Mouse (Mus musculus) midbrain, embryonic 11.5 days (tissue): ENCODE measurements around the gene Cobl. TPM values are rescaled to one million over a fixed set of nuclear protein-coding genes. Genes with fewer than 3 reads are reported as not detected.

Experiments
- ATAC-seq: fragments of 200-750 bp; cut with Nextera tagmentation; 2 replicates; pipeline ENCODE4 v1.8.0; 2017; ENCODE audit warnings: moderate TSS enrichment, moderate library complexity; ENCODE audit not compliant: low FRiP score
- DNase-seq: peaks from one replicate; pipeline ENCODE4 v3.0.0; 2015; ENCODE audit warnings: low spot score; ENCODE audit errors: missing footprints
- H3K27ac ChIP-seq: fragments of 300-500 bp; sonication (generic); 2 replicates; pipeline ENCODE4 v1.5.1; 2014; ENCODE audit warnings: low read depth, low read length
- H3K27me3 ChIP-seq: fragments of 300-500 bp; sonication (generic); 2 replicates; pipeline ENCODE4 v1.6.1; 2014; ENCODE audit warnings: mild to moderate bottlenecking, low read length, moderate library complexity, mixed read lengths; ENCODE audit not compliant: control insufficient read depth, insufficient read depth
- H3K36me3 ChIP-seq: fragments of 300-500 bp; sonication (generic); 2 replicates; pipeline ENCODE4 v1.6.1; 2014; ENCODE audit warnings: mild to moderate bottlenecking, low read length, moderate library complexity, mixed read lengths; ENCODE audit not compliant: control insufficient read depth, insufficient read depth
- H3K4me1 ChIP-seq: fragments of 300-500 bp; sonication (generic); 2 replicates; pipeline ENCODE4 v1.6.1; 2014; ENCODE audit warnings: low read length; ENCODE audit not compliant: control insufficient read depth, insufficient read depth
- H3K4me2 ChIP-seq: fragments of 300-500 bp; sonication (generic); 2 replicates; pipeline ENCODE4 v1.6.1; 2014; ENCODE audit warnings: mild to moderate bottlenecking, moderate library complexity
- H3K4me3 ChIP-seq: fragments of 300-500 bp; sonication (generic); 2 replicates; pipeline ENCODE4 v1.5.1; 2014; ENCODE audit warnings: low read depth, low read length
- H3K9ac ChIP-seq: fragments of 300-500 bp; sonication (generic); 2 replicates; pipeline ENCODE4 v1.6.1; 2014; ENCODE audit warnings: low read length
- H3K9me3 ChIP-seq: fragments of 300-500 bp; sonication (generic); 2 replicates; pipeline ENCODE4 v1.6.1; 2016; ENCODE audit warnings: low read length; ENCODE audit not compliant: control insufficient read depth
- WGBS: fragments of 180-500 bp; shearing (Covaris S2); extraction: QIAGEN DNeasy Blood & Tissue Kit; methylation state at CpG from one replicate; pipeline ENCODE4 v1.1.7; 2014; 5-methylcytosine and 5-hydroxymethylcytosine counted together
- polyA plus RNA-seq: library from polyadenylated mRNA; unstranded; fragments of >200 nt; fragmentation: Nextera tagmentation; extraction: Ambion mirVana; gene quantifications from 2 replicates; pipeline ENCODE4 v1.2.1, GENCODE M21; 2014

The Cobl gene
- polyA plus RNA-seq, 1 experiment from 2014 or later, result 3.4 TPM

GRCm38 (mm10) chr11:12384826-12385225 is 79.9 kb downstream of the Cobl start:
- H3K9ac ChIP-seq, result no peak overlapping the region
- ATAC-seq (no peak), DNase-seq (peak; percentile 68)
- H3K27me3 ChIP-seq, result no peaks in the 10 kb centered on the region
- no peak overlapping the region for H3K4me2 ChIP-seq
- H3K4me3 ChIP-seq, result no peak overlapping the region
- H3K27ac ChIP-seq, result no peak overlapping the region
- H3K36me3 ChIP-seq, result no peaks in the 10 kb centered on the region
- H3K4me1 ChIP-seq, result peaks cover 2% of the 10 kb centered on the region; the same call in 1 of the 2 replicates
- 79% methylated on average over 2 of the region's 2 CpGs for WGBS
- no peaks in the 10 kb centered on the region for H3K9me3 ChIP-seq

DNA sequence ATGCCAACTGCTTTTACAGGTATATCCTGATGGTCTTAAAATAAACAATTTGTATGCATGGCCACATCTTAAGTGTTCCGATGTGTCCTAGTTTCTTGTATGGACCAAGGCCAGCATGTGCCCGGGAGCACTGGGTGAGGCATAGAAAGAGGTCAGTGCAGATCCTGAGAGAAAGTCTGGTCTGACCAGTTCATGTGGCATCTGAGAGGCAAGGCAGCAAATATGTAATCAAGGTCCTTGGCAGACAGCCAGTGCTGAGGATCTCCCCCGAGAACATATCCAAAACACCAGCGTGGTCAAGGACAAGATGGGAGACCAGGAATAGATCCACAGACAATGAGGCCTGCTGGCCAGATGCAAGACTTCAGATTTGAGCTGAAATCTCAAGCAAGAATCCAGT is 81.8 kb downstream of the Cobl start:
- H3K27ac ChIP-seq, result no peak overlapping the region
- H3K36me3 ChIP-seq, result no peaks in the 10 kb centered on the region
- H3K9ac ChIP-seq, result no peak overlapping the region
- H3K4me3 ChIP-seq, result no peak overlapping the region
- ATAC-seq, result no peak
- no peaks in the 10 kb centered on the region for H3K9me3 ChIP-seq
- H3K4me1 ChIP-seq, result peaks cover 2% of the 10 kb centered on the region; the same call in 1 of the 2 replicates
- no peak for DNase-seq
- 89% methylated on average over 4 of the region's 4 CpGs for WGBS
- H3K27me3 ChIP-seq, result no peaks in the 10 kb centered on the region
- H3K4me2 ChIP-seq, result no peak overlapping the region

- Histone ChIP-seq H3K27me3 (no peaks in the 10 kb centered on the region), H3K4me2 (no peak overlapping the region), H3K4me1 (peaks cover 6% of the 10 kb centered on the region; the same call in 1 of the 2 replicates), H3K9ac (no peak overlapping the region), H3K9me3 (no peaks in the 10 kb centered on the region), H3K27ac (no peak overlapping the region), H3K4me3 (no peak overlapping the region), H3K36me3 (no peaks in the 10 kb centered on the region)
- ATAC-seq (no peak), DNase-seq (peak; percentile 53)
- 28% methylated on average over 3 of the region's 3 CpGs for WGBS
Observed at GRCm38 (mm10) chr11:12381096-12381495, 83.7 kb downstream of the Cobl start.

- H3K4me3 ChIP-seq, result no peak overlapping the region
- 13% methylated on average over 3 of the region's 3 CpGs for WGBS
- H3K9ac ChIP-seq, result no peak overlapping the region
- DNase-seq (peak; percentile 90), ATAC-seq (peak; percentile 88)
- H3K27ac ChIP-seq, result no peak overlapping the region
- no peak overlapping the region for H3K4me2 ChIP-seq
- H3K4me1 ChIP-seq, result peaks cover 8% of the 10 kb centered on the region; the same call in 1 of the 2 replicates
- H3K9me3 ChIP-seq, result no peaks in the 10 kb centered on the region
- H3K27me3 ChIP-seq, result no peaks in the 10 kb centered on the region
- no peaks in the 10 kb centered on the region for H3K36me3 ChIP-seq
Observed at GRCm38 (mm10) chr11:12376628-12377027, 88.1 kb downstream of the Cobl start.

GRCm38 (mm10) chr11:12373106-12374098 is 91.4 kb downstream of the Cobl start:
- DNase-seq (peak; percentile 97), ATAC-seq (peak; percentile 85)
- H3K4me3 ChIP-seq, result no peak overlapping the region
- no peaks in the 10 kb centered on the region for H3K27me3 ChIP-seq
- H3K36me3 ChIP-seq, result no peaks in the 10 kb centered on the region
- H3K9ac ChIP-seq, result no peak overlapping the region
- no peak overlapping the region for H3K4me2 ChIP-seq
- 28% methylated on average over 12 of the region's 12 CpGs for WGBS
- no peaks in the 10 kb centered on the region for H3K9me3 ChIP-seq
- H3K4me1 ChIP-seq, result peaks cover 13% of the 10 kb centered on the region
- no peak overlapping the region for H3K27ac ChIP-seq

DNA sequence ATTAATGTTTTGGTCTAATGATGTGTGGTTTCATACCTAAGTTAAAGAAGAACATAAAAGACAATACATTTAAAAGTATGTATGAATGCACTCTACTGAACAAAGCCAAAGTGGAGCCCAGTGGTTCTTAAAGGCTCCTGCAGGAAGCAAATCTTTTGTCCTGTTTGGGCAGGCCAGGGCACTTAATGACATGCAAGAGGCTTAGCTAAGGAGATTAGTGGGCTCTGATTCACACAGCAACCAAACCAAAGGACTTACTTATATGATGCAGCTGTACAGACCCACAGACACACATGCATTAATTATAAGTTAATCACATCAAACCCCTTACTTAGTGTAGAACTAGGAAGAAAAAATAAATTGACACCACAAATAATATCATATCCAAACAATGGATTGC is 93.8 kb downstream of the Cobl start:
- Histone ChIP-seq H3K9me3 (no peaks in the 10 kb centered on the region), H3K4me2 (no peak overlapping the region), H3K4me1 (peaks cover 10% of the 10 kb centered on the region), H3K9ac (no peak overlapping the region), H3K36me3 (no peaks in the 10 kb centered on the region), H3K27me3 (no peaks in the 10 kb centered on the region), H3K4me3 (no peak overlapping the region), H3K27ac (no peak overlapping the region)
- peak; percentile 89 for DNase-seq
- peak; percentile 81 for ATAC-seq

GRCm38 (mm10) chr11:12367426-12368178 is 97.2 kb downstream of the Cobl start:
- H3K4me3 ChIP-seq, result no peak overlapping the region
- WGBS, result 46% methylated on average over 5 of the region's 5 CpGs
- no peak overlapping the region for H3K4me2 ChIP-seq
- DNase-seq (no peak), ATAC-seq (no peak)
- no peaks in the 10 kb centered on the region for H3K36me3 ChIP-seq
- no peaks in the 10 kb centered on the region for H3K27me3 ChIP-seq
- H3K9me3 ChIP-seq, result no peaks in the 10 kb centered on the region
- H3K9ac ChIP-seq, result no peak overlapping the region
- peaks cover 9% of the 10 kb centered on the region for H3K4me1 ChIP-seq
- no peak overlapping the region for H3K27ac ChIP-seq

GRCm38 (mm10) chr11:12359336-12360000 is 105.3 kb downstream of the Cobl start:
- Histone ChIP-seq H3K4me1 (no peaks in the 10 kb centered on the region), H3K27ac (no peak overlapping the region), H3K36me3 (no peaks in the 10 kb centered on the region), H3K9ac (no peak overlapping the region), H3K9me3 (no peaks in the 10 kb centered on the region), H3K4me3 (no peak overlapping the region), H3K27me3 (no peaks in the 10 kb centered on the region), H3K4me2 (no peak overlapping the region)
- ATAC-seq, result peak; percentile 94
- peak; percentile 86 for DNase-seq
- WGBS, result 23% methylated on average over 2 of the region's 2 CpGs
